Mouse (Mus musculus): ENCODE data around the gene Zfp385b. TPM values are rescaled to one million over a fixed set of nuclear protein-coding genes. Genes with fewer than 3 reads are reported as not detected.

Zfp385b gene
- polyA plus RNA-seq, 1 experiment from 2014 or later = 6.1 TPM

GRCm38 (mm10) chr2:77379907-77380306, 439.5 kb downstream of the Zfp385b start:
- no peak overlapping the region for H3K9ac ChIP-seq (replicated peaks)
- H3K36me3 ChIP-seq = no peaks in the 10 kb centered on the region
- no peak overlapping the region for H3K4me3 ChIP-seq (replicated peaks)
- H3K4me1 ChIP-seq (replicated peaks) = no peaks in the 10 kb centered on the region
- H3K4me2 ChIP-seq (replicated peaks) = no peak overlapping the region
- no peak overlapping the region for H3K27ac ChIP-seq
- no peaks in the 10 kb centered on the region for H3K27me3 ChIP-seq
- H3K9me3 ChIP-seq = 0 out of 2 replicates have a peak, but pooled peaks cover 3% of the 10 kb centered on the region
- 94% methylated on average over 1 of the region's 1 CpGs for WGBS
- no peak for ATAC-seq

GRCm38 (mm10) chr2:77379332-77379731, 440.1 kb downstream of the Zfp385b start:
- Histone ChIP-seq H3K4me3 (replicated peaks) (no peak overlapping the region), H3K9ac (replicated peaks) (no peak overlapping the region), H3K36me3 (no peaks in the 10 kb centered on the region), H3K4me2 (replicated peaks) (no peak overlapping the region), H3K9me3 (0 out of 2 replicates have a peak, but pooled peaks cover 3% of the 10 kb centered on the region), H3K4me1 (replicated peaks) (no peaks in the 10 kb centered on the region), H3K27me3 (no peaks in the 10 kb centered on the region), H3K27ac (no peak overlapping the region)
- 86% methylated on average over 5 of the region's 5 CpGs for WGBS
- no peak for ATAC-seq

GRCm38 (mm10) chr2:77376823-77377222, 442.6 kb downstream of the Zfp385b start:
- Histone ChIP-seq H3K27ac (no peak overlapping the region), H3K9ac (replicated peaks) (no peak overlapping the region), H3K4me2 (replicated peaks) (no peak overlapping the region), H3K36me3 (no peaks in the 10 kb centered on the region), H3K4me1 (replicated peaks) (no peaks in the 10 kb centered on the region), H3K9me3 (0 out of 2 replicates have a peak, but pooled peaks cover 3% of the 10 kb centered on the region), H3K4me3 (replicated peaks) (no peak overlapping the region), H3K27me3 (no peaks in the 10 kb centered on the region)
- 82% methylated on average over 9 of the region's 9 CpGs for WGBS
- ATAC-seq = no peak

- no peak overlapping the region for H3K9ac ChIP-seq (replicated peaks)
- 0 out of 2 replicates have a peak, but pooled peaks have one; percentile 17 for ATAC-seq
- no peaks in the 10 kb centered on the region for H3K27me3 ChIP-seq
- 63% methylated on average over 8 of the region's 8 CpGs for WGBS
- H3K4me1 ChIP-seq (replicated peaks) = no peaks in the 10 kb centered on the region
- no peaks in the 10 kb centered on the region for H3K36me3 ChIP-seq
- H3K27ac ChIP-seq = no peak overlapping the region
- H3K9me3 ChIP-seq = no peaks in the 10 kb centered on the region
- no peak overlapping the region for H3K4me3 ChIP-seq (replicated peaks)
- no peak overlapping the region for H3K4me2 ChIP-seq (replicated peaks)
Observed at GRCm38 (mm10) chr2:77375155-77375554, 444.3 kb downstream of the Zfp385b start.

- no peak for ATAC-seq
- Histone ChIP-seq H3K36me3 (no peaks in the 10 kb centered on the region), H3K27me3 (no peaks in the 10 kb centered on the region), H3K4me1 (replicated peaks) (no peaks in the 10 kb centered on the region), H3K27ac (no peak overlapping the region), H3K9ac (replicated peaks) (no peak overlapping the region), H3K4me3 (replicated peaks) (no peak overlapping the region), H3K9me3 (no peaks in the 10 kb centered on the region), H3K4me2 (replicated peaks) (no peak overlapping the region)
- 66% methylated on average over 4 of the region's 4 CpGs for WGBS
Observed at GRCm38 (mm10) chr2:77369174-77369573, 450.3 kb downstream of the Zfp385b start.

Other genes with a start within 250 kb of the Zfp385b start
- 26.7 and 28.0 TPM in 2 replicates for gene Cwc22, start 126.7 kb upstream of the Zfp385b start, polyA plus RNA-seq (2015; fragmentation: Nextera tagmentation; extraction: Ambion mirVana)